Mouse (Mus musculus) cerebellum, adult 2 months (tissue): ENCODE results near the gene Coq10b.

Experiments used
- CTCF ChIP-seq: fragments of 200-500 bp; IDR thresholded peaks from 2 replicates; pipeline ENCODE4 v1.5.1; 2011; ENCODE audit warnings: low read depth, mild to moderate bottlenecking, control low read depth, low read length, moderate library complexity, borderline replicate concordance; ENCODE audit not compliant: insufficient read depth
- POLR2A ChIP-seq: fragments of 200-500 bp; IDR thresholded peaks from 2 replicates; pipeline ENCODE4 v1.6.1; 2011; ENCODE audit warnings: low read length, control low read depth, borderline replicate concordance; ENCODE audit not compliant: insufficient read depth

DNA sequence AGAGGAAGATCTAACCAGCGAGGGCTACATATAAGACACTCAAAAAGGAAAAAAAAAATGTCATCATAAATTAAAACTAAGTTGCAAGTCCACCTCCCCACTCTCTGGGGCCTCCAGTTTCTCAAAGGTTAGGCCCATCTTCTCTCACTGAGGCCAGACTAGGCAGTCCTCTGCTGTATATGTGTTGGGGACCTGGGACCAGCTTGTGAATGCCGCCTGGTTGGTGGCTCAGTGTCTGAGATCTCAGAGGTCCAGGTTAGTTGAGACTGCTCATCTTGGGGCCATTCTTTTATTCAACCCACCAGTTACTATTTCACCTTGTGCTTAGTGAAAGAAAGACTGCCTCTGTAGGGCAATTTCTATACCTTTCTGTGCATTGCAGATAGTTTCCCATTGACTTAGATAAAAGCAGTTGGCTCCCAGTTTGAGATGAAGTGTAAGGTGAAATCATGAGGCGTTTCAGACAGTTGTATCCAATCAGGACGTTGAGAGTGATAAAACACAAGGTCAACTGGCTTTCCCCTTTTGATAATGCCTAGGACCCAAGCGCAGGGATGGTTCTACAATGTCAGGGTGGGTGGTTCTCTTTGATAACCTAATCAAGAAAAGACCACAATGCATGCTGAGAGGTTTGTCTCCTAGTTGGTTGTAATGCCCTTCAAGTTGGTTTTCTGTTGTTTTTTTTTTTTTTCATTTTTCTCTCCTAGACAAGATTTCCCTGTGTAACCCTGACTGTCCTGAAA lies 23.3 kb downstream of the Coq10b start:
- TF ChIP-seq CTCF (no peak), POLR2A (no peak)
